Mouse (Mus musculus) cortical plate, adult 2 months (tissue): ENCODE measurements around the gene Phf21a.

ENCODE experiments used
- CTCF ChIP-seq: fragments of 200-500 bp; IDR thresholded peaks from 2 replicates; pipeline ENCODE4 v1.5.1; 2011; ENCODE audit warnings: mild to moderate bottlenecking, control low read depth, low read length; ENCODE audit not compliant: insufficient read depth; ENCODE audit errors: extremely low read depth
- POLR2A ChIP-seq: fragments of 200-500 bp; IDR thresholded peaks from 2 replicates; pipeline ENCODE4 v1.6.1; 2011; ENCODE audit warnings: mild to moderate bottlenecking, low read length, control low read depth; ENCODE audit not compliant: insufficient read depth; ENCODE audit errors: extremely low read depth

DNA sequence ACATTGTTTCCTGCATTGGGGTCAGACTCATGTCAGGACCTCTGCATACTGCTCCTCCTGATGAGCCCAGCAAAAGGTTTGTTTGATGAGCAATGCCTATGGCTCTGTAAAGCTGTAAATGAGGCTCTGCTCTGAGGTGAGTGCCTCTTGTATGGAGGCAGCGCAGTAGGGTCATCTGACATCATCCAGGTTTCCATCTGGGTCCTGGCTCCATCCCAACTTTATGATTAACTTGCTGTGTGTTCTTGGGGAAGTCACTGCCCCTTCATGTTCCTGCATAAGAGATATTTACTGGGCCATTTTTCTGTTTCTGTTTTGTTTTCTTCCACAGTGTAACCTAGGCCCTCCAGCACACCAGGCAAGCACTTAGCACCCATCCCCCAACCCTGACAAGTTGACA lies 304.5 kb downstream of the Phf21a start:
- TF ChIP-seq CTCF (no peak), POLR2A (no peak)
